Mouse (Mus musculus) spleen, adult 2 months (tissue): ENCODE measurements around the gene Slc47a2. TPM values are rescaled to one million over a fixed set of nuclear protein-coding genes. Genes with fewer than 3 reads are reported as not detected.

Source experiments
- DNase-seq, 2 experiments: peaks; one replicate each; pipeline versions ENCODE4 v3.0.0 to v3.0.0-alpha.2; 2012 to 2021; ENCODE audit warnings: low spot score in 2 of 2, low read depth in 1 of 2
- H3K27ac ChIP-seq: fragments of 200-500 bp; 2 replicates; pipeline ENCODE4 v1.5.1; 2012; ENCODE audit warnings: low read length, inconsistent platforms; ENCODE audit not compliant: insufficient read depth
- H3K27me3 ChIP-seq: fragments of 200-500 bp; 2 replicates; pipeline ENCODE4 v1.6.1; 2012; ENCODE audit warnings: mild to moderate bottlenecking, moderate library complexity, low read length, inconsistent platforms; ENCODE audit not compliant: control insufficient read depth, insufficient read depth
- H3K36me3 ChIP-seq: fragments of 200-500 bp; 2 replicates; pipeline ENCODE4 v1.6.1; 2012; ENCODE audit warnings: mild to moderate bottlenecking, low read length, inconsistent platforms; ENCODE audit not compliant: control insufficient read depth, insufficient read depth
- H3K4me1 ChIP-seq: fragments of 200-500 bp; 2 replicates; pipeline ENCODE4 v1.6.1; 2011; ENCODE audit warnings: inconsistent platforms; ENCODE audit not compliant: control insufficient read depth, insufficient read depth, insufficient read length
- H3K4me3 ChIP-seq: fragments of 200-500 bp; 2 replicates; pipeline ENCODE4 v1.5.1; 2011; ENCODE audit warnings: mild to moderate bottlenecking, inconsistent platforms; ENCODE audit not compliant: insufficient read depth, insufficient read length; ENCODE audit errors: extremely low read depth
- CTCF ChIP-seq: fragments of 200-500 bp; IDR thresholded peaks from 2 replicates; pipeline ENCODE4 v1.5.1; 2011; ENCODE audit warnings: mild to moderate bottlenecking, inconsistent platforms; ENCODE audit not compliant: insufficient read depth, insufficient read length, insufficient replicate concordance; ENCODE audit errors: extremely low read depth
- POLR2A ChIP-seq: fragments of 200-500 bp; IDR thresholded peaks from 2 replicates; pipeline ENCODE4 v1.6.1; 2011; ENCODE audit warnings: low read depth, low read length, inconsistent platforms
- WGBS: fragments of 180-500 bp; shearing (Covaris S2); methylation state at CpG from one replicate; pipeline ENCODE4 v1.1.7; 2018; 5-methylcytosine and 5-hydroxymethylcytosine counted together
- polyA plus RNA-seq: library from polyadenylated mRNA; depleted of rRNA; stranded (reverse); fragments of >200 nt; gene quantifications from 2 replicates; pipeline ENCODE4 v1.2.3, GENCODE M21; 2012; rRNA removed

The Slc47a2 gene
- polyA plus RNA-seq = not detected in 2 replicates

DNA sequence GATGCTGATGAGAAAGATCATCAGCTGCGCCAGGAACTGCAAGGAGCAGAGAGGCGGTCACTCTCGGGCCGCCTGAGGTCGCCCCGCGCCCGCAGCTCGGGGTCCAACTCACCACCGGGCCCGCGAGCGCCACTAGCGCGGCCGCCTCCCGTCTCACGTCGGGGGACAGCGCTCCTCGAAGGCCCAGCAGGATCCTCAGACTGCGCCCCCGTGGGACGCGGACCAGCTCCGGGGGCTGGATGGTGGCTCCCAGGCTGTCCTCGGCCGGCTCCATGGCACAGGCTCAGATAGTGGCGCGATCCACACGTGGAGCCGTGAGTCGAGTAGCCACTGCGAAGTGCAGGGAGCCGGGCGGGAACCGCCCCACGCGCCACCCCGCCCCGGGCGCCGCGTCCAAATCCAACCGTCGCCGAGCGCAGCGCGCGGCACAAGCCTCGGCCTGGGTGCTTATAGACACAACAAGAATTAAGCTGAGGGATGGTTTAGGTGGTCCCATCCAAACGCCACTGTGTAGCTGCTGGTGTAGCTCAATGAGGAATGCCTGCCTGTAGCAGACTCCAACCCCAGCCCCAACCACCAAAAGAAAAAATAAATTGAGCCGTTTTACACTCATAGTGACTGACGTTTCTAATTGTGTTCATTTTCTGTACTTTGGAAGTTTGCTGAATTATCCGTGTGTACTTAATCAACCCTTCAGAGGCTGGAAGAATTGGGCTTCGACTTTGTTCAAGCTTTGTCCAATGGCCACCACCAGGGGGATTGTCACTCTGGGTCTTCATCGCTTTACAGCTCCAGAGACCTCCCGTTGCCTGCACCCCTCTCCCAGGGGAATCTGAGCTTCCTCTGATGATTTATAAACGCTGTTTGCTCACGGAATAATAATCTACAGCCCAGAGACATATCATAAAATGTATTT is at the start of gene Slc47a2:
Gene Slc47a2 (minus strand): TSS at position 356 of the 916 bp plus-strand sequence.
- WGBS = 7% methylated on average over 61 of the region's 61 CpGs
- TF ChIP-seq POLR2A (no peak), CTCF (no peak)
- no peak within 1 kb of the TSS for H3K27ac ChIP-seq
- DNase-seq = no peak
- no peaks in the 10 kb centered on the region for H3K36me3 ChIP-seq
- H3K27me3 ChIP-seq = peaks cover 8% of the 10 kb centered on the region; the same call in 1 of the 2 replicates
- H3K4me1 ChIP-seq = peaks cover 2% of the 10 kb centered on the region; the same call in 1 of the 2 replicates
- H3K4me3 ChIP-seq = no peak within 1 kb of the TSS

DNA sequence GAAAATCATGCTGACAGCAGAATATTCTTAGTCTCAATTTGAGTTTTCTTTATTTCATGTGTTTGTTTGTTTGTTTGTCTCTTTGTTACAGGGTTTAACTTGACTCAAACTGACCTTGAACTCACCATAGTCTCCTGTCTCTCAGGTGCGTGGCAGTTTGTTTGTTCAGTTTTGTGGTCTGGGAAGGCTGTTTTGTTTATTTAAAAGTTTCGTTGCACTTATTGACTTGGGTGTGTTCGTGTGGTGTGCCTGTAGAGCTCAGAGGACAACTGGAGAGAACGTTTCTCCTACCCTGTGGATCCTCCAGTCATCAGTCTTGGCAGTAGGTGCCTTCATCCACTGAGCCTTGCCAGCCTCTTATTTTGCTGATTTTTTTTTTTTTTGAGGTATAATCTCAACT is 46.3 kb upstream of the Slc47a2 start:
- TF ChIP-seq CTCF (no peak), POLR2A (no peak)
- no peak for DNase-seq
- WGBS = 65% methylated on average over 4 of the region's 4 CpGs
- H3K4me3 ChIP-seq = no peak overlapping the region
- H3K27me3 ChIP-seq = no peaks in the 10 kb centered on the region
- no peaks in the 10 kb centered on the region for H3K4me1 ChIP-seq
- no peaks in the 10 kb centered on the region for H3K36me3 ChIP-seq
- H3K27ac ChIP-seq = no peak overlapping the region

GRCm38 (mm10) chr11:61388012-61388411 is 45.4 kb upstream of the Slc47a2 start:
- no peak for TF ChIP-seq CTCF
- TF ChIP-seq POLR2A = no peak
- DNase-seq = peak; percentile 7 to 19
- H3K27me3 ChIP-seq = no peaks in the 10 kb centered on the region
- no peak overlapping the region for H3K4me3 ChIP-seq
- 62% methylated on average over 6 of the region's 6 CpGs for WGBS
- no peak overlapping the region for H3K27ac ChIP-seq
- H3K4me1 ChIP-seq = no peaks in the 10 kb centered on the region
- H3K36me3 ChIP-seq = no peaks in the 10 kb centered on the region

DNA sequence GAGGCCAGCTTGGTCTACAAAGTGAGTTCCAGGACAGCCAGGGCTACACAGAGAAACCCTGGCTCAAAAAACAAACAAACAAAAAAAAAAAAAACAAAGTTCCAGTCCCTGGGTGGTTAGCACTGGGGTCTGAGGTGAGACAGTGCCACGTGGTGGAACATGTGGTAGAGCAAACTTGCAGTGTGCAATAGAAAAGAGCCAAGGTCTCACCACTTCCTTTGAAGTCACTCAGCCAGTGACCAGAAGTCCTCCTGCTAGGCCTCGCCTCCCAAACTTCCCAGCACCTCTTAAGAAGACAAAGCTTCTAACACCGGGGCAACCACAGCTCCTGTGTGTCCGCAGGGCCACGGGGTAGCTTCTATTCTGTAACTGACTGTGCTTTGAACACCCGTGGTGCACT is 44.6 kb upstream of the Slc47a2 start:
- no peak overlapping the region for H3K27ac ChIP-seq
- H3K36me3 ChIP-seq = no peaks in the 10 kb centered on the region
- TF ChIP-seq CTCF (no peak), POLR2A (no peak)
- H3K27me3 ChIP-seq = no peaks in the 10 kb centered on the region
- 47% methylated on average over 6 of the region's 6 CpGs for WGBS
- H3K4me3 ChIP-seq = no peak overlapping the region
- DNase-seq = no peak
- H3K4me1 ChIP-seq = no peaks in the 10 kb centered on the region

DNA sequence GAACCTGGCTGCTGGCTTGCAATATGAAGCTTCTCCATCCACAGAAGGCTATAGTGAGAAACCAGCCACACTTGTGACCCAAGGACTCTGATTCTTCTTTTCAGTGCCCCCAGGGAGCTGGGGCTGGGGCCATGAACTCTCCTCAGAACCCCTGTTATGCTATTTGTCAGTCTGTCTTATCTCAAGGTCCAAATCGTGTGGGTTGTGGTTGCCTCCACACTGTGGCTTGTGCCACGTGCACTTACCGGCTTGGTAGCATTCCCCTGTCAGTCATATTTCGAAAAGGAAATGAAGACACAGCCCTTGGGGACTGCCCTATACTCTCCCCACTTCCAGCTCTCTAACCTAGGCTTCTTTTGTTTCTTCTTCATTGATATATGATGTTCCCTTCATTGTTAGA is 43.1 kb upstream of the Slc47a2 start:
- TF ChIP-seq CTCF (no peak), POLR2A (no peak)
- Histone ChIP-seq H3K4me1 (no peaks in the 10 kb centered on the region), H3K36me3 (no peaks in the 10 kb centered on the region), H3K4me3 (no peak overlapping the region), H3K27me3 (no peaks in the 10 kb centered on the region), H3K27ac (no peak overlapping the region)
- DNase-seq = no peak
- 2% methylated on average over 4 of the region's 4 CpGs for WGBS

GRCm38 (mm10) chr11:61381272-61381671 is 38.6 kb upstream of the Slc47a2 start:
- Histone ChIP-seq H3K4me1 (no peaks in the 10 kb centered on the region), H3K27me3 (no peaks in the 10 kb centered on the region), H3K36me3 (no peaks in the 10 kb centered on the region), H3K27ac (no peak overlapping the region), H3K4me3 (no peak overlapping the region)
- TF ChIP-seq POLR2A (no peak), CTCF (no peak)
- no peak for DNase-seq
- WGBS = 67% methylated on average over 1 of the region's 1 CpGs

DNA sequence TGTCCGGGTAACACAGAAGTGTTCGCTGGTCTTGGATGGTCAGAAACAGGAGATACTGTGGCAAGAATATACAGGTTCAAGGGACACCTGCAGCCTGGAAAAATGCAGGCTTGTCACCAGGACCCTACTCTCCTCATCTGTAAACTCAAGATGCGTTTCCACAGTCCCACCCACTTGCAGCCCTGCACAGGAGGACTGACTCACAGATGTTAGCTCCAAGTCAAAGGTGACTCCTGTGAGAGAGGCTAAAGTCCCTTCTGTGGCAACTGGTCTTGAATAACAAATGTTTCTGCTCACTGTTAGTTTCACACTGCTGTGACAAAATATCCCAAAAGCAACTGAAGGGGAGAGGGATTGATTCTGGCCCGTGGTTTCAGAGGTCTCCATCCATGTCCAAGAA is 36.0 kb upstream of the Slc47a2 start:
- Histone ChIP-seq H3K4me3 (no peak overlapping the region), H3K4me1 (no peaks in the 10 kb centered on the region)

More for the DNA sequence above, 36.0 kb upstream of the Slc47a2 start:
- H3K27me3 ChIP-seq = no peaks in the 10 kb centered on the region
- 64% methylated on average over 4 of the region's 4 CpGs for WGBS
- DNase-seq = no peak
- no peaks in the 10 kb centered on the region for H3K36me3 ChIP-seq
- TF ChIP-seq POLR2A = no peak
- TF ChIP-seq CTCF = no peak
- H3K27ac ChIP-seq = no peak overlapping the region
